Mouse (Mus musculus): ENCODE data around the gene Dclk1. TPM values are rescaled to one million over a fixed set of nuclear protein-coding genes. Genes with fewer than 3 reads are reported as not detected.
A peak's percentile ranks its signal among the peaks of the same experiment; 100 is the strongest.

The Dclk1 gene
- total RNA-seq, 2 experiments from 2014 or later = 6.3 to 9.1 TPM

- DNase-seq = no peak
Measured at GRCm38 (mm10) chr3:55260139-55260538, 18.0 kb downstream of the Dclk1 start.

DNA sequence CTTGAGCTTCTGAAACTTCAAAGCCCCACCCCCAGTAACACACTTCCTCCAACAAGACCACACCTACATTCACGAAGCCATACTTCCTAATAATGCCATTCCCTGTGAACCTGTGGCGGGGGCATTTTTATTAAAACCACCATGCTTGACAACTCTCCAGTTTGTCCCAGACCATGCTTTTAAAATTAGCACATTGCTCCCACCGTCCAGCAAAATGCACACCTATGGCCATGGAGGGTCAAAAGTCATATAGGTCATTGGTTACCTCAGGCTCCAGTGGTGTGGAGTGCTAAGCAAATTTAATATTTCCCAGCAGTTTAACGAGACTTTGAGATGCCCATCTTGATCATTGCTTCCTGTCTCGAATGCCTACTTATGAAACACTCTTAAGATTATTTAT, 23.9 kb downstream of the Dclk1 start:
- no peak for DNase-seq

DNA sequence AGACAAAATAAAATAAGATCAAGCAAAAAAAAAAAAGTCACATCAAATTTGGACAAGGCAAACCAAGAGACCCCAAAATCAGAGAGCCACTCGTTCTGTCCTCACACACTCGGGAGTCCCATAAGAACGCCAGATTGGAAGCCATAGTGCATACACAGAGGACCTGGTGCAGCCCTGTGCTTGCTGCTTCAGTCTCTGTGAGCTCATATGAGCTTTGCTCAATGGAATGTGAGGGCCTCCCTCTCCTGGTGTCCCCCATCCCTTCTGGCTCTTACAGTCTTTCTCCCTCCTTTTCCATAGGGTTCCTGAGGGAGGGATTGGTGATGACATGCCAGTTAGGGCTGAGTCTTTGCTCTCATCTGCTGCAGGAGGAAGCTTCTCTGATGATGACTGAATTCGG, 27.6 kb downstream of the Dclk1 start:
- DNase-seq = no peak

- no peak for DNase-seq
Measured at GRCm38 (mm10) chr3:55270345-55270744, 28.2 kb downstream of the Dclk1 start.

GRCm38 (mm10) chr3:55270920-55271319, 28.8 kb downstream of the Dclk1 start:
- DNase-seq = no peak

DNA sequence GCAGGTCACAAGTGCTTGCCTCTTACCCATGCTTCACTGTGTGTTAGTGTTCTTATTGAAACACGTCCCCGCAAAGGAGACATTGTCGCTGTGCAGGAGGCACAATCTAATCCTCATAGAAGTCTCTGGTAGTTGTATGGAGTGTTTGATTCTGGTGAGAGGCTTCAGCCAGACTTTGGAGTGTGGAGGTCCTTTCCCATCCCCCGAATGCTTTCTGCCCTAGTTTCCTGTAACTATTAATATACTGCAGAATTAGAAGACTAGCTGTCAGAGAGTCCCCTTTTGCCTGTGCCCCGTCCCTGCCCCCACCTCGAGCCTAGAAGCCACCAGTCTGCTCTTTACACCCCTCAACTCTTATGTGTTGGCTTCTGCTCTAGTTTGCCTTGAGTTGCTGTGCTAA, 30.4 kb downstream of the Dclk1 start:
- no peak for DNase-seq

- DNase-seq = no peak
Measured at GRCm38 (mm10) chr3:55276446-55276845, 34.3 kb downstream of the Dclk1 start.

DNA sequence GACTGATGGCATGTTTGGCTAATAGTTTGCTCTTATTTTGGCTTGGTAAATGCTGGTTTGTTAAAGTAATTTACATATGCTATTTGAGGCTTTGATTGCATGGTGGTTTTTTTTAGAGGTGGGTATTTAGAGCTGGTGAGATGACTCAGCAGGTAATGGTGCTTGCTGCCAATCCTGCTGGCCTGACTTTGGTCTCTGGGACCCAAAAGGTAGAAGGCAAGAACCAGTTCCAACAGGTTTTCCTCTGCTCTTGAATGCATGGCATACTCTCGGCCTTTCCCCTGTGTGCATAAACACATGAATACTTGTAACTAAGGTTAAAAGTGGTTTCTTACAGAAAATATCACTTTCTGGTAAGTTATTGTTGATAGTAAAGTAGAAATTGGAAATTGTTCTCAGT, 34.7 kb downstream of the Dclk1 start:
- DNase-seq = no peak

DNA sequence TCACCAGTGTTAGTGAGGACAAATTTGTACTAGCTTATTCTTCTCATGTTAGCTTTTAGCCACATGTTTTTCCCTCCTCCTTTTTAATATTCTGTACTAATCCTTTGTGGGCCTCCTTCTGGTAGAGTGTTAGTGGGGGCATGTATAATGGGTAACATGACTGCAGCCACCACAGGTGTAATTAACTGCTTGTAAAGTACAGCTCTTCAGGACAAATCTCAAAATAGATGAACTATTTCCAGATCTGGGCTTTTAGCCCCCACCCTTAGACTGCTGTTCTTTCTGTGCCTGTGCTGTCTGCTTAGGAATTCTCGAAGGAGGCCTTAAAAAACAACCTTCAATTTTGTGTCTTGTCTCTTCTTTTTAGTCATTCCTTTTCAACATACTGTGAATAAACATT, 35.7 kb downstream of the Dclk1 start:
- DNase-seq = no peak

- DNase-seq = no peak
Measured at GRCm38 (mm10) chr3:55279923-55280322, 37.8 kb downstream of the Dclk1 start.

DNA sequence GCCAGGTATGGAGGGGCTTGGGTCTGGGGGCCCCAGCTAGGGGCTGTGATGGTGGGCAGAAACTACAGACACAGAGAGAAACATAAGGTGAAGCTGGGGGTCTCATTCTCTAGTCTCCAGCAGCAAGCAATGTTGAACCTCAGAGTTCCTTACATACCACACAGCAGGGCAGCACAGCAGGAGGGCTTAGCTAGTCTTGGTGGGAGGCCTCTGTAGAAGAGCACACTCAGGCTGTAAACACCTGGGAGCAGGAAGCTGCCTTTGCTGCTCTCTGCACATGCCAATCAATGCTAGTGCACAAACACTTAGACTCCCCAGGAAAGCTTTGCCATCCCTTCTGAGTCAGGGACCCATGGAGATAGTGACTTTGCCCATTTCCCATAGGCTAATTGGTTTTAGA, 38.3 kb downstream of the Dclk1 start:
- DNase-seq = no peak

GRCm38 (mm10) chr3:55284215-55284614, 42.1 kb downstream of the Dclk1 start:
- no peak for DNase-seq

GRCm38 (mm10) chr3:55288726-55289125, 46.6 kb downstream of the Dclk1 start:
- DNase-seq = no peak

GRCm38 (mm10) chr3:55291964-55292363, 49.8 kb downstream of the Dclk1 start:
- DNase-seq = no peak

DNA sequence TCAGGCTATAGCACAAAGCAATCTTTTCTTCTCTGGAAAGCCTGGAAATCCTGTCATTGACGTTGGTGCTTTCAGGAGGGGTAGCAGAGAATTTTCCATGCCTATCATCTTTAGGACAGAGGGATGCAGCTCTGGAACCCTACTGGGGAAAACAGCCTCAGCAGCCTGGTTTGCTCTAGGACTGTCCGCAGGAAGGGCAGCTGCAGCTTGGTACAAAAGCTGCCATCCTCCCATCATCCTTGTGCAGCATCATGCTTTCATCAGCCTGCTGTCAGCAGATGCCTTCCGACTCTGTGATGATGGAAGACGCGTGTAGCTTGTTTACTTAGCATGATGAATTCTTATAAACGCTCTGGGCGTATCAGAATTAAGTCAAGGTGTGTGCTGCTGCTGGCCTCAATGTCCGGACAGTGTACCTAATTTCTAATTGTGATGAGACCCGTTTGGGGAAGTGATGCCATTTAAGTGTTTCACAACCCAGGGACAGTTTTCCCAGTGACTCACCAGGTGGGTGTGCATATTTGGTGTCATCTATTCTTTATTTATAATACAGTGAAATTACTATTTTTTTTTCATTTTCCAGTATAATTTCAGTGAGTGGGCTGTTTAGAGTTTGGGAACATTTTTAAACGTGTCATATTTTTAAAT, 50.7 kb downstream of the Dclk1 start:
- no peak for DNase-seq

DNA sequence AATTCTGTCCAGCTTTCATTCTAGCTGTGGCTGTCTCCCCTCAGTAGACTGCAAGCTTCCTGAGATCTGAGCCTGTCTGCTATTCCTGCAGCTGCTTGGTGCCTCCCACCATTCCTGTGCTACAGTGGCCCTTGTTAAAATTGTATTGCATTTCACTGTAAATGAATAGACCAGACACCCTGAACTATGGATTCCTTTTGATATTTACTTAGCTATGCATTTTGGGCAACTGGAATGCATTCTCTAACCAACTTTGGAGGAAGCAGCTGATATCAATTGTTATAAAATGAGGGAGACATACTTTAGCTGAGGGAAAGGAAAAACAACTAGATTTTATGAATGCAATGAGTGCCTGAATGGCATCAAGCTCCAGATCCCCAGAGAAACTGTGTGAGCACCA, 63.5 kb downstream of the Dclk1 start:
- no peak for DNase-seq

GRCm38 (mm10) chr3:55307553-55308177, 65.5 kb downstream of the Dclk1 start:
- peak; percentile 71 for DNase-seq

- no peak for DNase-seq
Measured at GRCm38 (mm10) chr3:55309961-55310360, 67.8 kb downstream of the Dclk1 start.

GRCm38 (mm10) chr3:55315827-55316226, 73.7 kb downstream of the Dclk1 start:
- DNase-seq = no peak

- DNase-seq = no peak
Measured at GRCm38 (mm10) chr3:55318021-55318420, 75.9 kb downstream of the Dclk1 start.

- no peak for DNase-seq
Measured at GRCm38 (mm10) chr3:55320572-55320971, 78.4 kb downstream of the Dclk1 start.

DNA sequence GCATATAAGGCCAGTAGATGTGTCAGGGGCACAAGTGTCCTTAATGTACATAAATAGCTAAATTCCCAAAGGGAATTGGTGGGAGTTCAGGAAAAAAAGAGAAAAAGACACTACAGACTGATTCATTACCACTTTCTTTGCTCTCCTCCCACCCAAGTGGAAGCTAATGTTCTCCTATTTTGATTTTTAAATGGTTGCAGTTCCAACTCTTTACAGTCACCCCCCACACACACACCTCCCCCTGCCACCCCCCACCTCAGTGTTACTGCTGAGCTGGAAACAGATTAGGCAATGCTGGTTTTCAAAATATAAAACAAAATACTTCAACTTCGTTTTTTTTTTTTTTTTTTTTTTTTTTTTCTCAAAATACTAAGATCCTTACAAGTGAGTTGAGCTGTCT, 81.9 kb downstream of the Dclk1 start:
- DNase-seq = no peak

DNA sequence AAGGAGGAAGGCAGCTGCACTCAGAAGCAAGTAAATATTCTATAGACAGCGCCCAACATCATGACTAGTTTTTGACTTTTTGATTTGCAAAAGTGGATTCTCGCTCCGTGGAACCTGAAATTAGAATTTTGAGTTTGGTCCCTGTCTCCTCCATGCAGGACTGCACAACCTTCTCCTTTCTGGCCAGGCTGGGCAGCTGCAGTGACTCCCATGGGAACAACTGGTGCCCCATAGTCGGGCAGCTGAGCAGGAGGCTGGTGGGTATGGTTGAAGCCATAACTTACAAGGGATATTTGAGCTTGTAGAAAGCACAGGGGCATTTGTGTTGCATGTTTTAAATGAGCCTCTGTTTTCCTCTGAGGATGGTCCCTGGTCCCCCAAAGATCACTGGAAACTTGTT, 88.3 kb downstream of the Dclk1 start:
- no peak for DNase-seq

GRCm38 (mm10) chr3:55331694-55332093, 89.5 kb downstream of the Dclk1 start:
- no peak for DNase-seq
